Mouse (Mus musculus): ENCODE results near the gene A730009L09Rik.

GRCm38 (mm10) chr16:84550445-84550844, 35.5 kb downstream of the A730009L09Rik start:
- TF ChIP-seq EP300 (IDR thresholded peaks at IDR 0.05; ENCODE audit: low read depth) (no peak), CTCF (IDR thresholded peaks at IDR 0.05; ENCODE audit: low read depth) (no peak)
